Mouse (Mus musculus) heart, embryonic 10.5 days (tissue): Measurements from ENCODE around the gene Gprin1. TPM values are rescaled to one million over a fixed set of nuclear protein-coding genes. Genes with fewer than 3 reads are reported as not detected.

Source experiments
- DNase-seq: peaks from one replicate; pipeline ENCODE4 v3.0.0-alpha.2; 2017; ENCODE audit warnings: low spot score
- H3K27ac ChIP-seq: fragments of 300-500 bp; sonication (generic); 2 replicates; pipeline ENCODE4 v1.5.1; 2016; ENCODE audit warnings: mild to moderate bottlenecking
- H3K27me3 ChIP-seq: fragments of 300-500 bp; sonication (generic); 2 replicates; pipeline ENCODE4 v1.6.1; 2016; ENCODE audit warnings: mild to moderate bottlenecking; ENCODE audit not compliant: poor library complexity, insufficient read depth, severe bottlenecking
- H3K36me3 ChIP-seq: fragments of 300-500 bp; sonication (generic); 2 replicates; pipeline ENCODE4 v1.6.1; 2016; ENCODE audit warnings: mild to moderate bottlenecking, moderate library complexity
- H3K4me1 ChIP-seq: fragments of 300-500 bp; sonication (generic); 2 replicates; pipeline ENCODE4 v1.6.1; 2016; ENCODE audit warnings: mild to moderate bottlenecking
- H3K4me3 ChIP-seq: fragments of 300-500 bp; sonication (generic); 2 replicates; pipeline ENCODE4 v1.5.1; 2016; ENCODE audit warnings: mild to moderate bottlenecking, moderate library complexity
- H3K9me3 ChIP-seq: fragments of 300-500 bp; sonication (generic); 2 replicates; pipeline ENCODE4 v1.6.1; 2016; ENCODE audit warnings: mild to moderate bottlenecking, moderate library complexity
- WGBS: fragments of 180-500 bp; shearing (Covaris S2); methylation state at CpG from one replicate; pipeline ENCODE4 v1.1.7; 2016; 5-methylcytosine and 5-hydroxymethylcytosine counted together
- polyA plus RNA-seq: library from polyadenylated mRNA; unstranded; fragments of >200 nt; fragmentation: Nextera tagmentation; extraction: Ambion mirVana; gene quantifications from 2 replicates; pipeline ENCODE4 v1.2.1, GENCODE M21; 2016

Gprin1 gene
- polyA plus RNA-seq, 1 experiment from 2014 or later = 0.03 TPM

DNA sequence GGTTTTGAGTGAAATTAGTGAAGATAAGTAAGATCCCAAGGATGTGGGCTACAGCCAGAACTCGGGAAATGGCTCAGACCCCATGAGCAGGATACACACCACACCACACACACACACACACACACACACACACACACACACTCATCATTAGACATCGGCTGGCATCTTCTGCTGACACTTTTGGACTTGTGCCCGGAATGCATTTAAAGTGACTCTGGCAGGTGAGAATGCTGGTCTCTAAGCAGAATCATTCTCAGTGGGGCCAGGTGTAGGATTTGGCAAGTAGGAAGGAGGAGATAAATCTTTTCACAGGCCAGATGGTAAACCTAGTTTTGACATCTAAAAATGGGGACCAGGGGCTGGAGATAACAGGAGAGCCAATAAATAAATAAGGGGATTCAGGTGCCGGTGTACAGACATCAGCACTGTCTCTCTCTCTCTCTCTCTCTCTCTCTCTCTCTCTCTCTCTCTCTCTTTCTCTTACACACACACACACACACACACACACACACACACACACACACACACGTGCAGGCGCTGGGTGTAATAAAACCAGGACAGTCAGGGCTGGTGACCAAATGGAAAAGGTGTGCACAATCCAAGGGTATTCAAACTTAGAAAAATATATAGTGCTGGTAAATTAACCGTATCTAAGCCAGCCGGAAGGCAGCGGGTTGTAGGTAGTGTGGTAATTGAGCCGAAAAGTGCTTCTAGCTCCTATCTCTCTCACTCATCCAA, 7.6 kb upstream of the Gprin1 start:
- H3K27me3 ChIP-seq = peaks cover 83% of the 10 kb centered on the region
- H3K4me3 ChIP-seq = peak overlapping the region; percentile 59
- no peak overlapping the region for H3K27ac ChIP-seq
- no peaks in the 10 kb centered on the region for H3K9me3 ChIP-seq
- H3K4me1 ChIP-seq = peaks cover 40% of the 10 kb centered on the region
- DNase-seq = no peak
- H3K36me3 ChIP-seq = no peaks in the 10 kb centered on the region
- WGBS = 47% methylated on average over 10 of the region's 10 CpGs

DNA sequence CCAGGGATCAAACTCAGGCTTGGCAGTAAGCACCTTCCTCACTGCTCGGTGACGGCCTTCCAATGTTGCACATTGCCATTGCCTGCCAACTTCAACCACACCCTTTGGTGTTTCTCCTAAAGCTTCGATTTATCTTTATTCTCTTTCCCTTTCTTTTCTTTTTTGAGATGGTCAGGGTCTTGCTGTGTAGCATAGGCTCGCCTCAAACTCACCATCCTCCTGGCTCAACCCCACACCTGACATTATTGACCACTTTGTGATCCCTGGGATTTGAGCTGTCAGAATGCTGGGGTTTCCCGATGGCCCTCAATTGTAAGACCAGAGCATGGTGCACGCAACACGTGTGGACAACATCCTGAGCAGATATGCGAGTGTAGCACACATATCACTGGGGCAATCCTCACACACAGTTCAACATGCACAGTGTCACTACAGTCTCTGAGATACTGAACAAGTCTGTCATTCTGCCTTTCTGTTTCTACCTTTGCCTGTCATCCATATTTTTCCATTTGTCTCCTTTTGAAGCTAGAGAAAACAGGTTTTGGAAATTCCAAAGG, 6.6 kb upstream of the Gprin1 start:
- Histone ChIP-seq H3K9me3 (no peaks in the 10 kb centered on the region), H3K36me3 (no peaks in the 10 kb centered on the region), H3K27ac (no peak overlapping the region), H3K27me3 (peaks cover 82% of the 10 kb centered on the region), H3K4me1 (peaks cover 40% of the 10 kb centered on the region), H3K4me3 (no peak overlapping the region)
- DNase-seq = no peak
- WGBS = 82% methylated on average over 8 of the region's 8 CpGs

DNA sequence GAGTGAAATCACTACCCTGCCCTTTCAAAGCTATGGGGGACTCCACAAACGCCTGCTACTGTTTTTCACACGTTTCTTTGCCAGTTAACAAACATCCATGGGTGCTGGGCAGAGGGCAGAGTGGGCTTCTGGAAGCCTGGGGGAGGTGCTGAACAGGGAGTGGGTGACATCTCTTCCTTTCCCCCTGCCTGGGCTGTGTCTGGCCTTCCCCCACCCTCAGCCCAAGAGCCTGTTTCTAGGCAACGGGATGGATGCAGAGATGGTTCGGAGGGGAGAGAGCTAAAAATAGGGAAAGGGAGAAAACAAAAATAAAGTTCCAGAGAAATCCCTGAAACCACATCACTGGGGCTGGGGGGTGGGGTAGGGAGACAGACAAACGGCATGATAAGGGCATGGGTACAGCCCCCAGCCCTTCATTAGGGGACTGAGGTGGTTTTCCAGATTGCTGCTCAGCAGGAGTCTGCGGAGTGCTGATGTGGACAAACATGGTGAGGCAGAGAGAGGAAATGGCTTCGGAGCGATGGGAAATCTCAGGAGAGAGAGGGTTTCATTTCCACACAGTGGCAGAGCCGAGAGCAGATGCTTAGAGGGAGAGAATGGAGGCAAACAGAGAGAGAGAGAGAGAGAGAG, 5.6 kb upstream of the Gprin1 start:
- H3K36me3 ChIP-seq = no peaks in the 10 kb centered on the region
- H3K4me1 ChIP-seq = peaks cover 34% of the 10 kb centered on the region
- no peak for DNase-seq
- 11% methylated on average over 9 of the region's 9 CpGs for WGBS
- H3K4me3 ChIP-seq = no peak overlapping the region
- peaks cover 80% of the 10 kb centered on the region for H3K27me3 ChIP-seq
- no peaks in the 10 kb centered on the region for H3K9me3 ChIP-seq
- H3K27ac ChIP-seq = no peak overlapping the region

DNA sequence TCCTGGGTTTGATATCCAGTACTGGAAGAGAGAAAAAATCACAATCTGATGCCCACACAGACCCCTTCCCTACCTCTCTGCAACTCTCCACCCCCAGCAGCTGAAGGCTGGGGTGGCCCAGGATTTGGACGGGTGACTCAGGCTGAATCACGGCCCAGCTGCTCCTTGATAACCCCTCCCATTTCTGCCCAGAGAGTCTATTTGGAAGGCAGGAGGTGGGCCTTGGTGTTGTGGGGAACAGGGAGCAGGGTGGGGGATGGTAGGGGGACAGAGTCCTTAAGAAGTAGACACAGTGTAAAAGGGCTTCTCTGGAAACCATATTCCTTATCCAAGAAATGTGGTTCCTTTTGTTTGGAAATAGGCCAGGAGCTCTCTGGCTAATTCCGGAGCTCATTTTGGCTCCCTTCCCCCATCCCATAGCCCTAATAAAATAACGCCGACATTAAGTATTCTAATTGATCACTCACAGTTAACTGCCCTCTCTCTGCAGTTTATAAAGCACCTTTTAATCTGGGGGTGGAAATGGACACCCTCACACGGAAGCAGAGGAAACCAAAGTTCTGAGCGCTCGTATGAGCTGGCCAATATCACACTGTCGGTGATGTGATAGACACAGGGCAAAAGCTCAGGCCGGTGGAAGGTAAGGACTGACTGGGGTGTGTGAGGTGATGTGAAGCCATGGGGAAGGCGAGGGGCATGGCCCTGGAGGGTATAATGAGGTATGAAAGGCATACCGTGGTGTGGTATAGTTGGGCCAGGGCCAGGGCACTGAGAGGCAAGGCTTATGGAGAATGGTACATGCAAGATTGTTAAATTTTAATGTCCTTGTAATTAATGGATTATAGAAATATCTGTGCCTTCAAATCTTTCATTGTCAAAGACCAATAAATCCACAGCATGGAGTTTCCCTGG, 4.8 kb upstream of the Gprin1 start:
- Histone ChIP-seq H3K27ac (no peak overlapping the region), H3K36me3 (no peaks in the 10 kb centered on the region), H3K4me1 (peaks cover 32% of the 10 kb centered on the region), H3K9me3 (no peaks in the 10 kb centered on the region), H3K4me3 (no peak overlapping the region), H3K27me3 (peaks cover 80% of the 10 kb centered on the region)
- DNase-seq = no peak
- WGBS = 32% methylated on average over 12 of the region's 12 CpGs

DNA sequence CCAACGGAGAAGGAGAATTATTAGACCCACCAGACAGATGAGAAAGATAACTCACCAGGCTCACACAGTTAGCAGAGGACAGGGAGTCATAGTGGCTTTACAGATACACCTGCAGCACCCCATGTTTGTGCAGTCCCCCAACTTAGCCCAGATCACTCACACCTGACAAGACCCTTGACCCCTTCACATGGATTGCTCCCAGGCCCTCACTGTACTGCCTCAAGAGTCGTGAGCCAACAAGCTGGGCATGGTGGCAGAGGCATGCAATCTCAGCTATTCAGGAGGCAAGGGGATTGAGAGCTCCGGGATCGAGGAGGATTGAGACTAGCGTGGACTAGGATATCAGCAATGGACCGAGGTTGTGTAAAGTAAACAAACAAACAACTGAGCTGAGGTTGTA, 4.1 kb upstream of the Gprin1 start:
- DNase-seq = no peak
- no peak overlapping the region for H3K27ac ChIP-seq
- H3K36me3 ChIP-seq = no peaks in the 10 kb centered on the region
- peaks cover 80% of the 10 kb centered on the region for H3K27me3 ChIP-seq
- no peaks in the 10 kb centered on the region for H3K9me3 ChIP-seq
- no peak overlapping the region for H3K4me3 ChIP-seq
- peaks cover 31% of the 10 kb centered on the region for H3K4me1 ChIP-seq
- 52% methylated on average over 6 of the region's 6 CpGs for WGBS

DNA sequence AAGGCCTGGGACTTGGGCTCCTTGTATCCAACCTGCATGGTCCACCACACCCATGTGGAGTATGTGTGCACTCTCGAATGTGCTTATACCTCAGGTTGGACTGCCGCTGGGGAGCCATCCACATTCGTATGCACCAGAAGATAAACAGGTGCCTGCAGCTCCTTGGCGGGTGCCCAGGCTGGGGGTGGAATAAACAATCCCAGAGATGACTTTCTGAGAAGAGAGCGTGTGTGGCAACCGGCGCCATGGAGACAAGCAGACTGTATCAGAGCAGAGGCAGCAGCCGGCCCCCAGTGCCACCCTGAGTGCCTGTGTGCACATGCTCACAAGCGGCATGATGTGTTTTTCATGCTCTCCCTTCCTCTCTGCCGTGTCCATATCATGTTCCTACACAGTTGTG, 3.0 kb upstream of the Gprin1 start:
- no peak for DNase-seq
- Histone ChIP-seq H3K4me1 (peaks cover 20% of the 10 kb centered on the region), H3K36me3 (no peaks in the 10 kb centered on the region), H3K9me3 (no peaks in the 10 kb centered on the region), H3K27ac (no peak overlapping the region), H3K4me3 (no peak overlapping the region), H3K27me3 (peaks cover 87% of the 10 kb centered on the region)
- WGBS = 71% methylated on average over 10 of the region's 10 CpGs

DNA sequence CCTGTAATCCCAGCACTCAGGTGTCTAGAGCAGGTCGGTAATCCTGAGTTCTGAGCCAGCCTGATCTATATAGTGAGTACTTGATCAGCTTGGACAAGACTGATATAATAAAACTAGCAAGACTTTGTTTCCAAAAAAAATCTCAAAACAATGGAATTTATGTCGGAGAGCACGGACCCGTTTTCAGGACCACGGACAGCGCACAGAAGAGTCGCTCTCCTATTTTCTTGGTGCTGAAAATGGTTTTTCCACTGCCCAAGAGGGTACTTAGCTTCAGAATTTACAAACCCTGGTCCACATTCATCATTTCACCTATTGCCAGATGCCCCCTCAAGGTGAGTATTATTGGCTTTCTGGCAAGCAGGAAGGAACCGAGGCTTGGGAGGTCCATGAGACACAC, 1.0 kb upstream of the Gprin1 start:
- no peak for DNase-seq
- WGBS = 1% methylated on average over 8 of the region's 8 CpGs
- H3K4me3 ChIP-seq = no peak overlapping the region
- H3K27me3 ChIP-seq = peaks cover 88% of the 10 kb centered on the region
- no peaks in the 10 kb centered on the region for H3K9me3 ChIP-seq
- no peak overlapping the region for H3K27ac ChIP-seq
- H3K4me1 ChIP-seq = peaks cover 25% of the 10 kb centered on the region
- no peaks in the 10 kb centered on the region for H3K36me3 ChIP-seq

DNA sequence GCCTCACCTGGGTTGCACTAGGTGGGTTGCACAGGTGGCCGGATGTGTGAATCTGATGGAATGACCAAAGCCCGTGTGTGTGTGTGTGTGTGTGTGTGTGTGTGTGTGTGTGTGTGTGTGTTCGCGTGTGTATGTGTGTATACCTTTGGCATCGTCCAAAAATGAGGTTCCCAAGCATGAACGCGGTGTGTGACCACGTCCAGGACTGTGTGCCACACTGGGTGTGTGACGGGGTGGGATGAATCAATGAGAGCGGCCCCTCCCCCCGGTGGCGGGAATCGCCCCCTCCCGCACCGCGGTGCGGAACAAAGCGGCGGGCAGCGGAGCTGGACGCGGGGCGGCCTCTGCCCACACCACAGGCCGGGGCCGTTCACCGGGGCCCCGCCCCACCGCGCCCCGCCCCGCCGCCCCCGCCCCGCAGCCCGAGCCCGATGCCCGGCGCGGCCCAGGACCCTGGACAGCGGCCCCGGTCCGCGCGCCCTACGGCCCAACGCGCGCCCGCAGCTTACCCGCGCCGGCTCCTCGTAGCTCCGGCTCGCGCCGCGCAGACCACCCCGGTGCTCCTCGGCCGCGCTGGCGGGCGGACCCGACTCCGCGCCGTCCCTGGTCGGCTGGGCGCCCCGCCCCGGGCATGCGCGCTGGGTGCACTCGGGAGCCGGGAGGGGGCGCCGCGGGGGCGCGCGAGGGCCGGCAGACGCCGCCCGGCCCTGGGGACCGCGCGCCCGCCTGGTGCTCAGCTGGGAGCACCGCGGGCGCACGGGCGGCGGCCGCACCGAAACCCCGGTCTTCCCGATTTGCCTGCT, 412 bp downstream of the Gprin1 start:
- peaks cover 90% of the 10 kb centered on the region for H3K27me3 ChIP-seq
- no peaks in the 10 kb centered on the region for H3K9me3 ChIP-seq
- H3K36me3 ChIP-seq = no peaks in the 10 kb centered on the region
- peaks cover 19% of the 10 kb centered on the region for H3K4me1 ChIP-seq
- no peak overlapping the region for H3K27ac ChIP-seq
- 2% methylated on average over 86 of the region's 100 CpGs for WGBS
- no peak for DNase-seq
- peak overlapping the region; percentile 70 for H3K4me3 ChIP-seq

DNA sequence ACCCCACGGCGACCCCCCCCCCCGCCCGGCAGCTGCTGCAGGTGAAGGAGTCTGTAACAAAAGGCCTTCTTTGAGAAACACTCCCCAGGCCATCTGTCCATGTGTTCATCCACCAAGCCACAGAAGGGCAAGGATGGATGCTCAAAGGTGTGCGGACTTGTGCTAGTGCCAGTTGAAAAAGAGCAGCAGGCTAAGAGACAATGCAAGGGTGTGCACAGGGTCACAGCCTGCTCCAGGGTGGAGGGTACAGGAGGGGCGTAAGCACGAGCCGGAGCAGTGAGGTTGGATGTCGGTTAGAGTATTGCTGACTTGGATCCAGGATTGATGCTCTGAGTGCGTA, 983 bp downstream of the Gprin1 start:
- Histone ChIP-seq H3K27me3 (peaks cover 84% of the 10 kb centered on the region), H3K36me3 (no peaks in the 10 kb centered on the region), H3K4me1 (peaks cover 19% of the 10 kb centered on the region), H3K4me3 (peak overlapping the region; percentile 70), H3K27ac (no peak overlapping the region), H3K9me3 (no peaks in the 10 kb centered on the region)
- 54% methylated on average over 10 of the region's 10 CpGs for WGBS
- no peak for DNase-seq

DNA sequence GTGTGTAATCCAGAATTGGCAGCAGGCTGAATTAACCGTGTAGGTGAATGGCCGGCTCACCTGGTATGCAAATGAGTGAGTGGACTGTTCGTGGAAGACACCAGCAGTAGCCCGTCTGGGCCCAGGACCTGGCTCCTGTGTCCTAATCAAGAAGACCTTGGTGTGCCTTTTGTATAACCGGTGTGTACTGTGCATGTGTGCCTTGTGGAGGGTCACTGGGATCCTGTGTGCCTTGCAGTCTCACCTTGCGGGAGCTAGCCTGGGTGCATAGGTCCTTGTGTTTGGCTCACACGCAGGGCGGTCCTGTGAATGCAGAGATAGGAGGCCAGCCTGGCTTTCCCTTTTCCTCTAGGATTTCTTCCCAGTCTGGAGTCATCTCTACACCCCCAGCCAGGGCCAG, 1.5 kb downstream of the Gprin1 start:
- Histone ChIP-seq H3K4me1 (peaks cover 19% of the 10 kb centered on the region), H3K27ac (no peak overlapping the region), H3K36me3 (no peaks in the 10 kb centered on the region), H3K4me3 (no peak overlapping the region), H3K9me3 (no peaks in the 10 kb centered on the region), H3K27me3 (peaks cover 80% of the 10 kb centered on the region)
- DNase-seq = no peak
- WGBS = 79% methylated on average over 8 of the region's 8 CpGs

DNA sequence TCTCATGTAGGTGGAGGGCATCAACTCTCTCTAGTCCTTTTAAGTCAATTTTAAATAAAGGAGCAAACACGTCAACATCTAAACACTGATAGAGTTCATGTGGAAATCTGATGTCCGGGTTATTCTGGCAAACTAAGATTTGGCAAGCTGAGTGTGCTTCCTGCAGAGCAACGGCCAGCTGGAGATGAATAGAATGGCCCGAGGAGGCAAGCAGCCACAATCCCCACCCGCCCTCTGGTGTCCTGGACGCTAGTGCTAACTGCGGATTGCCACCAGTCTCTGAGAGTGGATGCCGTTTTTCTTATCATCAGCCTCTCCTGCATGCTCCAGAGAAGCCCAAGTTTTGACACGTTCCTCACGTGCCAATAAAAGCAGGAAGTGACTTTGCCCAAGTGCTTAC, 2.8 kb downstream of the Gprin1 start:
- Histone ChIP-seq H3K27ac (no peak overlapping the region), H3K27me3 (peaks cover 75% of the 10 kb centered on the region), H3K9me3 (no peaks in the 10 kb centered on the region), H3K4me1 (peaks cover 19% of the 10 kb centered on the region), H3K36me3 (no peaks in the 10 kb centered on the region), H3K4me3 (no peak overlapping the region)
- DNase-seq = no peak
- WGBS = 32% methylated on average over 10 of the region's 10 CpGs

DNA sequence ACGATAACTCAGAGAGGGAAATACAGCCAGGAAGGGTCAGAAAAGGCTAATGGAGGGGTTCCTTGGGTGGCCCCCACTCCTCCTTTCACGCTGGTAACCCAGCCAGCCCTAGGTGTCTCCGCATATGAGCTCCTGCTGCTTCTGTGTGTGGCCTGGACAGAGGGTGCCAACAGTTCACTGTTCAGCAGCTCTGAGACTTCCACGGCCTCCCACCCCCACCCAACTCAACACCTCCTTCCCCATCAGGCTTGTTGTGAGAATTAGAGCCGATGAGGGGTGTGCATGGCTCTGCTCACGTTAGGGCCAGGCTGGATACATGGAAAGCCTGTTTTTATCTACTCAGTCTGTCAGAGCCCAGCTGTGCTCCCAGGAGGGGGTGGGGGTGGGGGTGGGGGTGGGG, 3.6 kb downstream of the Gprin1 start:
- H3K36me3 ChIP-seq = no peaks in the 10 kb centered on the region
- H3K9me3 ChIP-seq = no peaks in the 10 kb centered on the region
- WGBS = 25% methylated on average over 6 of the region's 6 CpGs
- peaks cover 19% of the 10 kb centered on the region for H3K4me1 ChIP-seq
- DNase-seq = no peak
- H3K4me3 ChIP-seq = no peak overlapping the region
- H3K27me3 ChIP-seq = peaks cover 75% of the 10 kb centered on the region
- no peak overlapping the region for H3K27ac ChIP-seq
